Mouse (Mus musculus) stomach, postnatal 0 days (tissue): Measurements from ENCODE around the gene Ilf2.

Experiments
- CTCF ChIP-seq: IDR thresholded peaks from 2 replicates; pipeline ENCODE4 v1.5.1; 2016; ENCODE audit warnings: antibody characterized with exemption, low read depth, mild to moderate bottlenecking, moderate library complexity
- EP300 ChIP-seq: optimal IDR thresholded peaks from 2 replicates; pipeline ENCODE3; 2016; ENCODE audit warnings: antibody characterized with exemption

DNA sequence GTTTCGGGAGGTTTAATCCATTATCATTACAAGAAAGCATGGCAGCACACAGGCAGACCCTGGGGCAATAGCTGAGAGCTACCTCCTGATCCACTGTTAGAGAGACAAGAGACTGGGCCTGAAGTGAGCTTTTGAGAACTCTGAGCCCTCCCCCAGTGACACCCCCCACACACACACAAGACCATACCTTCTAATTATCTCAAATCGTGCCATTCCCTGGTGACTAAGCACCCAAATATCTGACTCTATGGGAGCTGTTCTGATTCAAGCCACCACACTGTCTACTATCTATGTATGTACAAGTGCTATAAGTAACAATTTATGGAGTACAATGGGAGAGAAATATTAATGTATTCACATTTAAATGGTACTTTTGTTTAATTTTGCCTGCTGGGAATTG is 35.2 kb upstream of the Ilf2 start:
- TF ChIP-seq EP300 (no peak), CTCF (no peak)
